Mouse (Mus musculus): ENCODE data around the gene Dlgap5.
"Not testable (repeated sequence)": the region's sequence is repeated elsewhere in the genome, so short reads cannot be mapped to it uniquely, and the experiment has no call there.

Gene Dlgap5

DNA sequence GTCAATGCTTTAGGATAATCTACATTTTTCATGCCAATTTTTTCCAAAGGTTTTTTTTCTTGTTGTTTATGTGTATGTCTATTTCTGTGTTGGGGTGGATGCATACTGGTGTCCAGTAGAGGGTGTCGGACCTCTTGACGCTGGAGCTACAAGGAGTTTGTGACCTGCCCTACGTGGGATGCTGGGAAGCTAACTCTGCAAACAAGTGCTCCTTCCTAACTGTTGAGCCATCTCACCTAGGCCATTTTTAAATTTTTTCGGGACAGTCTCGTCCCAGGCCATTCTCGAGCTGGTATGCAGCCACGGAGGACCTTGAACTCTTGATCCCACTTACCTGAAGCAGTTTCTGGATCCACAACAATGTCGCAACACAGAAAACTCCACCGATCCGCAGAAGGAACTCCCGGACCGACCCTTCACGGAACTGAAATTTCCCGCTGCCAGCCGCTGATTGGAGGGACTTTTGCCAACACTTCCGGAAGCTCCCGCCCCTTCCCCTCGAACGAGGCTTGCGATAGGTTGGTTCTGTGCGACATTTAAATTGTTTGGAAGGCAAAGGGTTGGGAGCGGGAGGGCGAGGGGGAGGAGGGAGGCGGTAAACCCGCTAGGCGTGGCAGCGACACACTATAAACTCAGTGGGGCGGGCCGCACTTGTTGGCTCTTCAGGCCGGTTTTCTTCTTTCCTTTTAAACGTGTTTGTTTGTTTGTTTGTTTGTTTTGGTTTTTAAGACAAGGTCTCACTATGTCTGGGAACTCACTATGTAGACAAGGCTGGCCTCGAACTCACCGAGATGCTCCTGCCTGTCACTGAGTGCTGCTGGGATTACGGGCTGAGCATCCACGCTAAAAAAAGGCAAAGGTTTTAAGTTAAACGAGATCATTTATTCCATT, at the start of gene Dlgap5:
Dlgap5 (minus strand) TSS at position 633 of the 891 bp plus-strand sequence.
- peak; percentile 70 for DNase-seq (ENCODE audit: low read depth, low spot score)

GRCm38 (mm10) chr14:47465468-47466175, 47.4 kb upstream of the Dlgap5 start:
- no peak for DNase-seq (ENCODE audit: low read depth, low spot score)

GRCm38 (mm10) chr14:47464426-47464825, 46.2 kb upstream of the Dlgap5 start:
- DNase-seq (ENCODE audit: low read depth, low spot score) = no peak

GRCm38 (mm10) chr14:47462877-47463460, 44.8 kb upstream of the Dlgap5 start:
- DNase-seq (ENCODE audit: low read depth, low spot score) = no peak

- DNase-seq (ENCODE audit: low read depth, low spot score) = no peak
Measured at GRCm38 (mm10) chr14:47462453-47462852, 44.2 kb upstream of the Dlgap5 start.

DNA sequence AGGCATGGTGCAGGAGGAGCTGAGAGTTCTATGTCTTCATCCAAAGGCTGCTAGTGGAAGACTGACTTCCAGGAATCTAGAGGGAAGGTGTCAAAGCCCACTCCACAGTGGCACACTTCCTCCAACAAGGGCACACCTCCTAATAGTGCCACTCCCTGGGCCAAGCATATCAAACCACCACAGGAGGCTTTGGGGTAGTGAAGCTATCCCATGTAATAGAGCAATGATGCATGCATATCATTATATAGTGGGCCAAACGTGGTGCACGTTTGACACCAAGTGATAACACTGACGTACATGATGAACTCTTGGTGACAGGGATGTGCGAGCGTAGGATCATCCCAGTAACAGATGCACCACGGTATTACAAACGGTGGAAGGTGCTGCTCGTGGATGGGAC, 43.8 kb upstream of the Dlgap5 start:
- no peak for DNase-seq (ENCODE audit: low read depth, low spot score)

GRCm38 (mm10) chr14:47459556-47459955, 41.3 kb upstream of the Dlgap5 start:
- no peak for DNase-seq (ENCODE audit: low read depth, low spot score)

DNA sequence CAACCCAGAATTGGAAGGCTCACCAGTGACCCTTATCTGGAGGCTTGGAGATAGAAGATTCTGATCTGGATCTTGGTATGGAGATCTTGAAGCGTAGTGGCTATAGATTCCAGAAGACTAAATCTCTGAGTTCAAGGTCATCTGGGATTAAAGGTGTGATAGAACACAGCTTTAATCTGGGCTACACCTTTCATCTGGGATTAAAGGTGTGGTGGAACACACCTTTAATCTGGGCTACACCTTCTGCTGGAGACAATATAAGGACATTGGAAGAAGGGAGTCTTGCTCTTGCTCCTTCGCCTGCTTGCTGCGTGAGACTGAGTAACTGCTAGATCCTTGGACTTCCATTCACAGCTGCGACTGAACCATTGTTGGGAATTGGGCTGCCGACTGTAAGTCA, 31.9 kb upstream of the Dlgap5 start, which contains the start of gene Fbxo34:
Fbxo34 (plus strand) TSS at position 301 of the 400 bp plus-strand sequence.
- DNase-seq (ENCODE audit: low read depth, low spot score) = not testable (repeated sequence)

DNA sequence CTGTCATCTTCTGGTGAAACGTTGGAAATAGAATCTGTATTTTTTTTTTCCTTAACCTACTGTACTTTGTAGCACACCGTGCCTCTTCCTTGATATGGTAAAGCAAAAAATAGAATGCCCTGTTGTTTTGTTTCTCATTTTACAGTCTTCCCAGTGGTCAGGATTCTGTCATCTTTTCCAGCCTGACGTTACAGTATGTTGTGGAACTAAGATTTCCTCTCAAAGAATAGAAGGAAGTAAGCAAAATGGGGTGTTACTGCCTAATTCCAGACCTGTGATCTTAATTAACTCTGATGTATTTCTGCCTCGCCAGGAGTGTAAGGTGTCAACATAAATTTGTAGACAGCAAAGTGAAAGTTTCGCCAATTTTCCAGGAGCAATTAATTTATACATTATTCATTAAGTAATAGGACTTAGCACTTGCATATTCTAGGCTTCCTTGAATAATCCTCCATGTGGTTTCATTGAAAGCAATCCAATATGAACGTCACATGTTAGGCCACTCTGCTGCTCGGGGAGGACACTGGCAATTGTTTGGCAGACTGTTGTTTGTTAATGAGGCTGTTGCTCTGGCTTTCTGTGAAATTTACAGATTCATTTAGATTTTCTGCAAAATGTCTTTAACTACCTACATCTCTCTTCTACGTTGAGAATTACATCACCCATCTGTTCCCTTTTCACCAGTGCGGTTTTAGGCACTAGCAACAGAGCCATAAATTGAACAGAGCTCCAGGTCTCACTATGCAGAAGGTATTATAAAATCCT, 27.3 kb upstream of the Dlgap5 start:
- DNase-seq (ENCODE audit: low read depth, low spot score) = no peak

DNA sequence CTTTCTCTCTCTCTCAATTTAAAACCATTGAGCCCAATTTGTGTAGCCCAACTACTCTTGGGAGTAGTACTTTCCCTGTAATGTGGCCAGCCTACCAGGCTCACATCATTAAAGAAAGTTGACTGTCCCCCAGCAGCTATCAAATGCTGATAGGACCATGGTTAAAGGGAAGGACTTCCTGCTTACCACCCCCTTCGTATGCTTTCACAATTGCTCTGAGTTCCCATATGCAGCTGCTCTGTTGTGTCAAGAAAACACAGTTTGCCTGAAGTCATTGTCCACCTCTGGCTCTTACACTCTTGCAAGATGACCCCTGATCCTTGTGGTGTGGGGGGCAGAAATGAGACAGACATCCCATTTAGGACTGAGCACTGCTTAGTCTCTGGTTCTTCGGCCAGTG, 26.7 kb upstream of the Dlgap5 start:
- DNase-seq (ENCODE audit: low read depth, low spot score) = no peak

- DNase-seq (ENCODE audit: low read depth, low spot score) = no peak
Measured at GRCm38 (mm10) chr14:47438947-47439346, 20.7 kb upstream of the Dlgap5 start.

GRCm38 (mm10) chr14:47432987-47433386, 14.8 kb upstream of the Dlgap5 start:
- no peak for DNase-seq (ENCODE audit: low read depth, low spot score)

- DNase-seq (ENCODE audit: low read depth, low spot score) = no peak
Measured at GRCm38 (mm10) chr14:47422466-47422865, 4.3 kb upstream of the Dlgap5 start.

GRCm38 (mm10) chr14:47421606-47422005, 3.4 kb upstream of the Dlgap5 start:
- no peak for DNase-seq (ENCODE audit: low read depth, low spot score)

GRCm38 (mm10) chr14:47419723-47420276, 1.6 kb upstream of the Dlgap5 start:
- no peak for DNase-seq (ENCODE audit: low read depth, low spot score)

GRCm38 (mm10) chr14:47419034-47419625, 923 bp upstream of the Dlgap5 start:
- no peak for DNase-seq (ENCODE audit: low read depth, low spot score)

GRCm38 (mm10) chr14:47418666-47418991, 422 bp upstream of the Dlgap5 start:
- DNase-seq (ENCODE audit: low read depth, low spot score) = no peak

- no peak for DNase-seq (ENCODE audit: low read depth, low spot score)
Measured at GRCm38 (mm10) chr14:47417346-47417745, 861 bp downstream of the Dlgap5 start.

DNA sequence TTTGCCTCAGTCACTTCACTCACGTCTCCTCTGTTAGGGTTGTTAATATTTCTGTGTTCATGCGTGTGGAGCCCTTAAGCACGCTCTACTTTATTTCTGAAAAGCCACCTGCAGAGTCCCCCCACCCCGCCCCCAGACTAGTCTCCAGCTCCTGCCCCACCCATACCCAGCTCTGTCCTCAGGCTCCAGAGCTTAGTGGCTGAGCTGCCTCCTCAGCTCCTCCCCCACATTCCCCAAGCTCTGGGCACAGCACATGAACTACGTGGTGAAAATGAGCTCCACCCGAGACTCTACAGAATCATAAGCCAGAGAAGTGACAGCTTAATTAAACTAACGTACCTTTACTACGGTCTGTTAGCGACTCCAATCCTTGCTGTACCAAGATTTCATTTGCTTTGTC, 12.2 kb downstream of the Dlgap5 start:
- no peak for DNase-seq (ENCODE audit: low read depth, low spot score)

GRCm38 (mm10) chr14:47402735-47403134, 15.5 kb downstream of the Dlgap5 start:
- no peak for DNase-seq (ENCODE audit: low read depth, low spot score)

GRCm38 (mm10) chr14:47396165-47396652, 22.0 kb downstream of the Dlgap5 start:
- no peak for DNase-seq (ENCODE audit: low read depth, low spot score)

Measured in retina, adult 2 months (tissue).